Mouse (Mus musculus) limb, embryonic 14.5 days (tissue): Measurements from ENCODE around the gene Serinc3. TPM values are rescaled to one million over a fixed set of nuclear protein-coding genes. Genes with fewer than 3 reads are reported as not detected.
A peak's percentile ranks its signal among the peaks of the same experiment; 100 is the strongest.

Experiments used
- ATAC-seq: fragments of 200-750 bp; cut with Nextera tagmentation; 2 replicates; pipeline ENCODE4 v1.8.0; 2017; ENCODE audit warnings: low read depth, moderate number of reproducible peaks, moderate TSS enrichment; ENCODE audit not compliant: low FRiP score
- DNase-seq: peaks from one replicate; pipeline ENCODE4 v3.0.0-alpha.2; 2015; ENCODE audit warnings: low spot score
- H3K27ac ChIP-seq: fragments of 300-500 bp; sonication (generic); replicated peaks from 2 replicates; pipeline ENCODE4 v1.5.1; 2014; ENCODE audit warnings: low read depth, mild to moderate bottlenecking, low read length, moderate library complexity, mixed read lengths
- H3K27me3 ChIP-seq: fragments of 300-500 bp; sonication (generic); 2 replicates; pipeline ENCODE4 v1.6.1; 2014; ENCODE audit warnings: low read length, mixed read lengths; ENCODE audit not compliant: control insufficient read depth, insufficient read depth
- H3K36me3 ChIP-seq: fragments of 300-500 bp; sonication (generic); 2 replicates; pipeline ENCODE4 v1.6.1; 2014; ENCODE audit warnings: mild to moderate bottlenecking, low read length, moderate library complexity, mixed read lengths; ENCODE audit not compliant: control insufficient read depth, insufficient read depth
- H3K4me1 ChIP-seq: fragments of 300-500 bp; sonication (generic); 2 replicates; pipeline ENCODE4 v1.6.1; 2014; ENCODE audit warnings: antibody characterized with exemption, low read length, mixed read lengths; ENCODE audit not compliant: control insufficient read depth, insufficient read depth
- H3K4me2 ChIP-seq: fragments of 300-500 bp; sonication (generic); replicated peaks from 2 replicates; pipeline ENCODE4 v1.6.1; 2014; ENCODE audit warnings: low read depth, mild to moderate bottlenecking, low read length, moderate library complexity; ENCODE audit not compliant: severe bottlenecking
- H3K4me3 ChIP-seq: fragments of 300-500 bp; sonication (generic); replicated peaks from 2 replicates; pipeline ENCODE4 v1.5.1; 2014; ENCODE audit warnings: low read length
- H3K9ac ChIP-seq: fragments of 300-500 bp; sonication (generic); 2 replicates; pipeline ENCODE4 v1.6.1; 2014; ENCODE audit warnings: mild to moderate bottlenecking, low read depth, low read length, moderate library complexity; ENCODE audit not compliant: severe bottlenecking
- H3K9me3 ChIP-seq: fragments of 300-500 bp; sonication (generic); 2 replicates; pipeline ENCODE4 v1.6.1; 2016; ENCODE audit warnings: low read length; ENCODE audit not compliant: control insufficient read depth
- POLR2A ChIP-seq: fragments of 200-500 bp; IDR thresholded peaks from 2 replicates; pipeline ENCODE4 v1.8.0; 2012; ENCODE audit warnings: inconsistent platforms, mild to moderate bottlenecking, moderate library complexity, borderline replicate concordance; ENCODE audit not compliant: insufficient read depth, insufficient read length; ENCODE audit errors: extremely low read depth
- WGBS: fragments of 180-500 bp; shearing (Covaris S2); extraction: QIAGEN DNeasy Blood & Tissue Kit; methylation state at CpG from one replicate; pipeline ENCODE4 v1.1.7; 2014; 5-methylcytosine and 5-hydroxymethylcytosine counted together
- polyA plus RNA-seq, 2 experiments: library from polyadenylated mRNA; depleted of rRNA in 1 of 2; stranded (reverse) in 1 of 2; unstranded in 1 of 2; fragments of >200 nt; fragmentation: Nextera tagmentation in 1 of 2; extraction: Ambion mirVana in 1 of 2; gene quantifications; 2 replicates each; pipeline versions ENCODE4 v1.2.1 to v1.2.3; 2012 to 2014

Gene Serinc3
- polyA plus RNA-seq, 2 experiments, result 43.4 to 99.5 TPM

DNA sequence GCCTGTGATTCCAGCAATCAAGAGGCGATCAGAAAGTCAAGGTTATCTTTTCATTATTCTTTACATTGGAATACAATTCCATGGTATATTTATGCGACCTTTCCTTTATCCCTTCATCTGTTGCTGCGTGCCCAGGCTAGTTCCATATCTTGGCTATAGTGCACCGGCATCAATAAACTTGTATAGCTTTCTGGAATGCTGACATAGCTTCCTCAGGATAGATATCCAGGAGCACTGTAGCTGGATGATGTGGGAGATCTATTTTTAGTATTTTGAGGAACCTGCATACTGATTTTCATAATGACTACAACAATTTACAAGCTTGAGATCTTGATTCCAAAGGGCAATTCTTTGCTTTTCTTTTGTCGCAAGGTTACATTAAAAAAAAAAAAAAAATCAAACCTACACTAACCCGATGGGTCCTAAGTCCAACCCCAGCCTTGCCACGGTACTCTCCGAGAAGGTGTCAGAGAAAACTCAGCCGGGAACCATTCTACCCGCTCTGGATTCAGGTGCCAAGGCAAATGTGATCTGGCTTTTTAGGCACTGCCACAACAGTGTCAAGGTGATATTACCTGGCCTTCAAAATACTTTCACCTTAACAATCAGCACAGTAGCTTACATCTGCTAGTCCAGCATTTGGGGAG, 51.2 kb downstream of the Serinc3 start:
- Histone ChIP-seq H3K9ac (no peak overlapping the region), H3K4me2 (no peak overlapping the region), H3K4me3 (no peak overlapping the region), H3K9me3 (no peaks in the 10 kb centered on the region), H3K4me1 (no peaks in the 10 kb centered on the region), H3K27ac (no peak overlapping the region), H3K36me3 (no peaks in the 10 kb centered on the region), H3K27me3 (no peaks in the 10 kb centered on the region)
- DNase-seq (no peak), ATAC-seq (no peak)
- 90% methylated on average over 10 of the region's 10 CpGs for WGBS
- no peak for TF ChIP-seq POLR2A

DNA sequence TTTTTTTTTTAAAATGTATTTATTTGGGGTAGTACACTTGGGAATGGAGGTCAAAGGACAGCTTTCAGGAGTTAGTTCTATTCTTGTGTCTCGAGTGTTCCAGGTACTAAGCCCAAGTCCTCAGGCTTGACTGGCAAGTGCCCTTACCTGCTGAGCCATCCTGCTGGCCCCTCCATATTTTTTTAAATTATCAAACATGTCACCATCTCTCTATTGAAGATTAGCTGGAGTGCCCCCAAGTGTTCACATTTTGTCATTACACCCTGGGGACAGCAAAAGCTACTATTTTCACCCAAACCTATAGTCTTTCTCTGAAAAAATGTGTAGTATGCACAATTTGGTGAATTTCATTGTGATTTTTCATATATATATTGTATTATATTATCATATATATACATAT, 52.8 kb downstream of the Serinc3 start:
- TF ChIP-seq POLR2A, result no peak
- DNase-seq (no peak), ATAC-seq (no peak)
- no peaks in the 10 kb centered on the region for H3K9me3 ChIP-seq
- H3K4me3 ChIP-seq, result no peak overlapping the region
- WGBS, result 89% methylated on average over 1 of the region's 1 CpGs
- H3K4me1 ChIP-seq, result no peaks in the 10 kb centered on the region
- no peak overlapping the region for H3K27ac ChIP-seq
- H3K27me3 ChIP-seq, result no peaks in the 10 kb centered on the region
- H3K9ac ChIP-seq, result no peak overlapping the region
- H3K36me3 ChIP-seq, result no peaks in the 10 kb centered on the region
- H3K4me2 ChIP-seq, result no peak overlapping the region

GRCm38 (mm10) chr2:163590996-163591395, 53.9 kb downstream of the Serinc3 start:
- Histone ChIP-seq H3K27ac (no peak overlapping the region), H3K9me3 (no peaks in the 10 kb centered on the region), H3K4me2 (no peak overlapping the region), H3K36me3 (no peaks in the 10 kb centered on the region), H3K4me1 (no peaks in the 10 kb centered on the region), H3K9ac (no peak overlapping the region), H3K4me3 (no peak overlapping the region), H3K27me3 (no peaks in the 10 kb centered on the region)
- DNase-seq (peak; percentile 14), ATAC-seq (0 out of 2 replicates have a peak, but pooled peaks have one; percentile 23)
- 51% methylated on average over 5 of the region's 5 CpGs for WGBS
- no peak for TF ChIP-seq POLR2A

DNA sequence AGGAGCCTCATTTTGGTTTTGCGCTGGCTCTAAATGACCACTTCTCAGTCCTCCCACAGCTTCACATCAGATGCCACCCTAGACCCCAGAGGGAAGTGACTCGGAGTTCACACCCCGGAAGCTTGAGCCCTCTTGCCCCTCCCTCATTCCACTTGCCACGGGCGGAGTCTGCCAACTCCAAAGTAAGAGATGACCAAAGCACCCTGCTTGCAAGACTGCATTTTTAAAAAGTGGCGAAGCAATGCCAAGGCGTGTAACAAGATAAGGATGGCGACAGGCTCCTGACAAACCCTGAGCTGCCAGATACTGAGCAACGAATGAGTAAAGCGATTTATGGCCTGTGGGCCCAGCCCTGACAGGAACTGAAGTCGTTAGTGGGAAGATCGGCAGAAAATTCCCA, 54.7 kb downstream of the Serinc3 start:
- no peak overlapping the region for H3K9ac ChIP-seq
- ATAC-seq (no peak), DNase-seq (no peak)
- no peak overlapping the region for H3K27ac ChIP-seq
- H3K4me3 ChIP-seq, result no peak overlapping the region
- H3K4me2 ChIP-seq, result no peak overlapping the region
- no peaks in the 10 kb centered on the region for H3K9me3 ChIP-seq
- TF ChIP-seq POLR2A, result no peak
- 53% methylated on average over 12 of the region's 12 CpGs for WGBS
- H3K36me3 ChIP-seq, result no peaks in the 10 kb centered on the region
- H3K27me3 ChIP-seq, result no peaks in the 10 kb centered on the region
- no peaks in the 10 kb centered on the region for H3K4me1 ChIP-seq

- Histone ChIP-seq H3K9ac (no peak overlapping the region), H3K36me3 (no peaks in the 10 kb centered on the region), H3K4me2 (no peak overlapping the region), H3K27me3 (no peaks in the 10 kb centered on the region), H3K4me1 (no peaks in the 10 kb centered on the region), H3K9me3 (no peaks in the 10 kb centered on the region), H3K4me3 (no peak overlapping the region), H3K27ac (no peak overlapping the region)
- TF ChIP-seq POLR2A, result no peak
- DNase-seq (no peak), ATAC-seq (no peak)
- WGBS, result 75% methylated on average over 5 of the region's 5 CpGs
Observed at GRCm38 (mm10) chr2:163587506-163587905, 57.4 kb downstream of the Serinc3 start.
